Mouse (Mus musculus) kidney, postnatal 36 days (tissue): ENCODE measurements around the gene Ccdc88c.
A peak's percentile ranks its signal among the peaks of the same experiment; 100 is the strongest.

Experiments
- DNase-seq, 2 experiments: peaks; one replicate each; pipeline ENCODE4 v3.0.0; 2021 to 2022; ENCODE audit warnings: mixed read lengths in 2 of 2

The Ccdc88c gene

GRCm38 (mm10) chr12:101028954-101029731, at the start of gene Ccdc88c:
Gene Ccdc88c, minus strand, starts transcription at chr12:101029056.
- peak; percentile 83 to 93 for DNase-seq

- DNase-seq: no peak
Measured at GRCm38 (mm10) chr12:101077955-101078354, 49.1 kb upstream of the Ccdc88c start.

DNA sequence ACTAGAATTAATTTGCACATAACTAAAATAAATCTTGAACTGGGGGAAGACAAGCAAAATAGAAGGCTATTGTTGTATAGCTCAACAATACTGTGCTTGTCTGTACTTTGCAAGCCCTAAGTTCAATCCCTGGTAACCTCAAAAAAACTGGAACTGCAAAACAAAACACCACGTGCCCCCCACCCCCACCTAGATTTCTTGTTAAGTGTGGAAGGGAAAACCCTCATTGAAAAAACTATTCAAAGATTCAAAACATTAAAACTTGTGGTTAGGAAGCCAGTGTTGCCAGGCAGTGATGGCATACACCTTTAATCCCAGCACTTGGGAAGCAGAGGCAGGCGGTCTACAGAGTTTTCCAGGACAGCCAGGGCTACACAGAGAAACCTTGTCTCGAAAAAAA, 46.6 kb upstream of the Ccdc88c start:
- no peak for DNase-seq

DNA sequence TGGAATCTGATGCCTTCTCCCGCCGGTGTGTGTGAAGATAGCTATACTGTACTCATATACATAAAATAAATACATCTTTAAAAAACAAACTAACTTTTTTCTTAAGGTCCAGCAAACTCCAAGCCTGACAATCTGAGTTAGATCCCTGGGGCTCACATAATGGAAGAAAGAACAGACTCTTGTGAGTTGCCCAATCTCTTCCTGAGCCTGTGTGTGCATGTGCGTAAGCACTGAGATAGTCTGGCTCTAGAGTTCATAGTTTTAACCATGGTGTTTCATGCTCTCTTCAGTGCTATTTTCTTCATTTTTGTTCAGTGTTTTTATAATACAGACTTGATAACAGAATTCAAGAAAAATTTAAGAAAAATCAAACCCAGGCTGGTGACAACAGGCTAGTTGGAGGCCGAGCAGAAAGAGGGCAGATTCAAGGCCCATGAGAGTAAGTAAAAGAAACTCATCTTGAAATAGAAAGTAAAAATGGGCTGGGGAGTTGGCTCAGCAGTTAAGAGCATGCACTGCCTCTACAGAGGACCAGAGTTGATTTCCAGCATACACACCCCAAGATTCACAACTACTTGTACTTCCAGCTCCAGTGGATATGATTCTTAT, 46.1 kb upstream of the Ccdc88c start:
- no peak for DNase-seq

DNA sequence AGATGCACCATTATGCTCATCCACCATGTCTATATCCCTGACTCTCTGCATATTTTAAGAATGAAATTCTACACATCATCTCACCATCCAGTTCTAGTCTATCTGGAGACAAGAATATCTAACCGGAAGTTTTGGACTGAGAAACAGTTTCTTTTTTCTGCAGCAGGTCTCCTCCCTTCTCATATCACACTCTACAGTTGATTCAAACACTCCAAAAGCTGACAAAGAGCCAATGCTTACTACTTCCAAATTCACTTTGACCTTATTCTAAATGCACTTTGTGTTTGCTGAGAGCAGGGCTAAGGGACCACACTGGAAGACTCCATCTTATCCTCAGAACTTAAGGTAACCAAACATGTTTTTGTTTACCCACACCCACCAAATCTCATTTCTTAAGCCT, 41.0 kb upstream of the Ccdc88c start:
- no peak for DNase-seq

- DNase-seq: no peak
Measured at GRCm38 (mm10) chr12:101066329-101066728, 37.5 kb upstream of the Ccdc88c start.

DNA sequence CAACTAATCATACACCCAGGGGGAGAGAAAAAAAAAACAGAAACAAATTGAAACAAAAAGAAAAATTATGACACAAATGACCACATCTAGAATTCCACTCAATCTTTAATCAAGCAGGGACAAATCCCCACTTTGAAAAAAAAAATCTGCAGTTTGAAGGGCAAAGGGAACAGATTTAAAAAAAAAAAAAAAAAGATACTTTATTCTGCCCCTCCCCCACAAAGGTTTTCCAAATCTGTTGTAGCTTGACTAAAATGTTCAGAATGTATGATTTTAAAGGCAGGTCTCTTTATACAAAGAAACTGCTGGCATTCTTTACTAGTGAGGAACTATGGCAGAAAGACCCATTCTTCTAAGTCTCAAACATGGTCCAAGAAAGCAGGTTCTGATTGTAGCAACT, 11.1 kb upstream of the Ccdc88c start:
- DNase-seq: no peak

DNA sequence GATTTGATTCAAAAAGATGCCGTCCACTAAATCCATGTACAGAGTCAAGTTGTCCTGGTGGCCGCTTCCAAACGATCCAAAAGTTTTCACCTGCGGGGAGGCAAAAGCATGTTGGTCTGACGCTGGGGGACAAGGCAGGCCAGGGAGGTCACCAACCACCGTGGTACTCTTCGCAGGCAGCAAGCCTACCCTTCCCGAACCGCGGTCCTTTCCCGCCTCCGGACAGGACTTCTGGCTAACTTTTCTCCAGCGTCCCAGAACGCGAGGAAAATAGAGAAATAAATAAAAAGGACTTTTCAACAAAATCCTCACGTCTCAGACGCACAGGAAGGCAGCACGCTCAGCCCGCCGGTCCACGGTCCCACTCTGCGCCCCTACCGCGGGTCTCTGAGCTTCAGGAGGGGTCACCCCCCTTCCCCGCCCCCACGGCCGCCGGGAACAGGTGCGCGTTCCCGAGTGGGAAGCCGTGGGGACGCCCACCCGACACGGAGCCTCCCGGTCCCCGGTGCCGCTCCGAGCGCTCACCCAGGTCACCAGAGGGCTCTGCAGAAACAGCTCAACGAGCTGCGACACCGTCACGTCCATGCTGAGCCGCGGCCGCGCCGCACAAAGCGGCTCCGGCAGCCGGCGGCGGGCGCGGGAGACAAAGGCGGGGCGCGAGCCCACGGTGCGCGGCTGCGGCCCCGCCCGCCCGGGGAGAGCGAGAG, 456 bp downstream of the Ccdc88c start:
- peak in 1 of 2 experiments; percentile 33 for DNase-seq

DNA sequence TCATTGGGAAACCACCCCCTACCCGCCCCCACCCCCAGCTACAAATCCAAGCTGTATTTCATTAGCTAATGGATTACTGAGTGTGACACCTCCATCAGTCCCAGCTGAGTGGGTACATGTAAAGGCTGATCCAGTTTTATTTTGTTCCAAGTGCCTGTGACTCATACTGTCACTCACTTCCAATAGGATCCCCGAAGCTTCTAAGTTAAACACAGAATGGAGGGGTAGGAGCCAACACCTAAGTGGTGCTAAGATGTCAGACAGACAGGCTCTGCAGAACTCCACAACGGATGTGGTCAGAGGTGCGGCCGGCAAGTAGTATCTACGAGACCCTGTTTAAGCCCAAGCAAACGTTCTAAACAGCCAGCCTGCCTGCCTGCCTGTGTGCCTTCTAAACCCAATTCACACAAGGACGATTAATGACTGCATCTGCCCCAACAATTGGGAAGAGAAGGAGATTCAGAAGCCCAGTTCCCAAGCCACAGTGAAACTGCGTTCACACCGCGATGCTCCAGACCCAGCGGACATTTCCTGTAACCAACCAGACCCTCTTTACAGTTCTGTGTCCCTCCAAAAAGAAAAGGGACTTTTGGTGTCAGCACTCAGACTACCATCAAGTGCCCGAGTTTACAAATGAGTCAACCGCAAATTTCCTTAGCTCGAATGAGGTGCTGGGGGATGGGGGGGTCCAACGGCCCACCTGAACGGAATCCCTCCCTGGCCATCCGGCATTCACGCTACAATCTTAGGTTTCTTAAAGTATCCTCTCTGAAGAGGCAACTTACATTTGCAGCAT, 1.2 kb downstream of the Ccdc88c start:
- peak in 1 of 2 experiments; percentile 41 for DNase-seq

GRCm38 (mm10) chr12:101026946-101027345, 1.9 kb downstream of the Ccdc88c start:
- peak; percentile 31 to 54 for DNase-seq

DNA sequence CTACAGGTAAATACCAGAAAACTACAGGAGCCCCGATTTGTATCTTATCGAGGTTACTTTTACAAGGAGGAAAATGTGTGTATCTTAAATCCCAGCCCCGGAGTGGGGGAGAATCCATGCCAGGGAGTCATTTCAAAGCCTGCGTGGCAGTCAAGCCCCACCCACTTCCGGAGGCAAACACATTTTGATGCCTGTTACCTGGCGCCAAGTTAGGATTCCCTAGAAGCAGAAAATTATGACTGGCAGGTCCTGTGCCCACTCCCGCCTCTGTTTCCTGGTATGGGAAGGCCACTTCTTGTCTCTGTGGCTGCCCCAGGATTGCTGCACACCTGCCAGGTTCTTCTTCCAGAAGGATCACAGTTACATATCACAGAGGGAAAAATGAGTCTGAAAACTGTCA, 2.3 kb downstream of the Ccdc88c start:
- peak in 1 of 2 experiments; percentile 41 for DNase-seq

DNA sequence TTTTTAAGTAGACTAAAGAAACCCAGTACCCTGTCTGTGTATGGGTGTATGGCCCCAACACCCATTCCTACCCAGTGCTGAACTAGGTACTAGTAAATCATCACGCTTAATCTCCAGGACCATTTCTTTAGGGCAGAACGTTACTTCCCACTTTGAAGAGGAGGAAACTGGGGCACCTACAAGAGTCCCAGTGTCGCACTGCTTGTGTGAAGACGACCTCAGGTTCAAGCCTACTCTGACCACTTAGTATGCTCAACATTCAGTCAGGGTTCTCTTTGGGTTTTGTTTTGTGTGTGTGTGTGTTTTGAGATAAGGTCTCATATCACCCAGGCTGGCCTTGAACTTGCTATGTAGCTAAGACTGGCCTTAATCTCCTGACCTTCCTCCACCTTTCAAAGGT, 2.8 kb downstream of the Ccdc88c start:
- no peak for DNase-seq

DNA sequence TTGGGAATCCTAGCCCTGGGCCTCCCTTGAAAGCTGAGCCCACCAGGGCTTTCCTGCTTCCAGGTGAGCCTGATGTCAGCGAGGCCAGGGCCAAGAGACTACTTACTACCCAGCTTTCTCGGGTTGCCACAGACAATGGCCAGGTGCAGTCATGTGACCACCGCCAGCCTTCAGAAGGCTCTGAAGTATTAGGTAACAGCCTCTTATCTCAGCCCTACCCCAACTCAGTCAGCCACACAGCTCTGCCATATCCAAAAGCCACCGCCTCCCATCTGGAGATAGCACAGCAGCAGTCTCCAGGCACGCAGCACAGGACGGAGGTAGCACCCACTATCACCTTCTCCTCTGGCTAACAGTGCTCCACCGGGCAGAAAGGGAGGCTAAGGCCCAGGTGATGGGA, 3.5 kb downstream of the Ccdc88c start:
- no peak for DNase-seq

GRCm38 (mm10) chr12:101024824-101025223, 4.0 kb downstream of the Ccdc88c start:
- DNase-seq: no peak

DNA sequence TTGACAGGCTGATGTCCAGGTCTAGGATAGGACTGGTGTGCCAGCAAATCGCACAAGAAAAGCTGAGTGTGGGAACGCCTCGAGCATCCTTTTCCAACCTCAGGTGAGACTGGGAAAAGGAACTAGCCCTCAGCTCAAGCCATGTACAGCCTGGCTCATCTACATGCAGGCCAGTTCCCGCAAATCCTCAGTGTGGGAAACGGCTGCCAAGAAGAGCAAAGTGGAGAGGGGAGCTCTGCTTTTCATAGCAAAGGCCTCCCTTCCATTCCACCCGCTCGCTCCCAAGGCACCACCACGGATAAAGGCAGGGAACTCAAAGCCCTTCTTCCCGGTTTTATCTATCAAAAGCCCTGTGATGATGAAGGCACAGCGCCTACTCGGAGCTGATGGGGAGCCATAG, 5.7 kb downstream of the Ccdc88c start:
- DNase-seq: no peak

DNA sequence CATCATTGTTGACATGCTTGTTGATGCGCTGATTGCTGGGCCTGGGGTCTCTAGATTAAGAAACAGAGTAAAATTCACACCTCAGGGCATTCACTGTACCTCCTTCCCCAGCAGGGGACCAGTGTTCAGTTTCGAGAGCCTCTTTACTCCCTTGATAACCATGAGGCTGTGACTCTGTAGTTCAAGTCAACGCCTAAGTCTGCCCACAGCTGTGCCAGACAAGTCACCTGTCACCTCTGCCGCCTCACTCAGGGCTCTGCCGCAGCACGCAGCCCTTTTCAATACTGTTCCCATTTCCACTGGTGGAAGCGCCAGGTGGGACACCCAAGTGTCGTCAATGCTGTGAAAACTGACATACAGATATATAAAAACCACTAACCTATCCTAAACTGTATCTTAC, 6.5 kb downstream of the Ccdc88c start:
- no peak for DNase-seq

DNA sequence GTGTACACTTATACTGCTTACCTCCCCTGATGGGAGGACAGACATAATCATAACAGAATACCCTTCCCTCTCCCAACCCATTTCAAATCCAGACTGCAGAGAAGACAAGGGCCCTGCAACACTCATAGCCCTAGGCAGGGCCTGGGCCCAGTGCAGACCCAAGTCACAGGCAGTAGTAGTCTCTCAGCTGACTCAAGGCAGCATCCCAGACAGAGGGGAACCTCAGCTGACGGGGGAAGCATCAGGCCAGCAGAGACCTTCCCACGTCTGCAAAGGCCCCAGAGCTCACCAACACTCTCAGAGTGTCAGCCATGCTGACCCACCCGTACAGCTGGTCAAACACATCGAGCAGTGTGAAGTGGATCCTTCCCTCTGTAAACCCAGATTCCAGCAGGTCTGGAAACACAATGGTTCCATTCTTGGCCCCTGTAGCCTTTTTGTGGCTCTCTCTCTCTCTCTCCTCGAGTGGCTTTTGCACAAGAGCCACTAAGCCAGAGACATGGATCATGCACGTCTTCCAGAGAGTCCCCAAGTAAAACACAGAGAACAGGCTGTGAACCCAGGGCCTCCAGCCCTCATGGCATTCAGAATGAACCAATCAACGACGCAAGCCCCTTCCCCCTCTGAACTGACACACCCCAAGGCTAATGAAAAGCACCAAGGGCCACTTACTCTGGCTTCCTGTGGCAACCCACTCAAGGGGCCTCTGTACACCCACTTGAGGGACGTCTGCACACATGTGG, 7.2 kb downstream of the Ccdc88c start:
- no peak for DNase-seq

GRCm38 (mm10) chr12:101020210-101021015, 8.4 kb downstream of the Ccdc88c start:
- no peak for DNase-seq

GRCm38 (mm10) chr12:101019443-101019842, 9.4 kb downstream of the Ccdc88c start:
- DNase-seq: no peak

GRCm38 (mm10) chr12:101019031-101019430, 9.8 kb downstream of the Ccdc88c start:
- DNase-seq: no peak

GRCm38 (mm10) chr12:101017971-101018371, 10.9 kb downstream of the Ccdc88c start:
- DNase-seq: no peak
